Mouse (Mus musculus): Measurements from ENCODE around the gene Lysmd2. TPM values are rescaled to one million over a fixed set of nuclear protein-coding genes. Genes with fewer than 3 reads are reported as not detected.
"Not testable (repeated sequence)": the region's sequence is repeated elsewhere in the genome, so short reads cannot be mapped to it uniquely, and the experiment has no call there.

Lysmd2 gene
- polyA plus RNA-seq, 1 experiment from 2014 or later, result 30.0 TPM

- Histone ChIP-seq H3K4me3 (ENCODE audit: low read depth, low read length) (no peak overlapping the region), H3K9me3 (ENCODE audit: low read depth, low read length) (no peaks in the 10 kb centered on the region), H3K4me1 (ENCODE audit: insufficient read depth) (no peaks in the 10 kb centered on the region), H3K27me3 (ENCODE audit: insufficient read depth, low read length) (no peaks in the 10 kb centered on the region), H3K9ac (no peak overlapping the region), H3K36me3 (ENCODE audit: insufficient read depth) (no peaks in the 10 kb centered on the region), H3K27ac (ENCODE audit: low read depth) (no peak overlapping the region), H3K4me2 (no peak overlapping the region)
- no peak for TF ChIP-seq CTCF (IDR thresholded peaks at IDR 0.05; ENCODE audit: low read depth)
- DNase-seq, result peak; percentile 28
- no peak for ATAC-seq (ENCODE audit: insufficient read depth)
- 58% methylated on average over 8 of the region's 8 CpGs for WGBS
Observed at GRCm38 (mm10) chr9:75630823-75631454, 5.4 kb downstream of the Lysmd2 start.

GRCm38 (mm10) chr9:75632111-75632510, 6.6 kb downstream of the Lysmd2 start:
- 39% methylated on average over 10 of the region's 10 CpGs for WGBS
- H3K9me3 ChIP-seq (ENCODE audit: low read depth, low read length), result no peaks in the 10 kb centered on the region
- H3K4me3 ChIP-seq (ENCODE audit: low read depth, low read length), result no peak overlapping the region
- no peak overlapping the region; the same call in 1 of the 2 replicates for H3K27ac ChIP-seq (ENCODE audit: low read depth)
- H3K4me1 ChIP-seq (ENCODE audit: insufficient read depth), result no peaks in the 10 kb centered on the region
- 0 out of 2 replicates have a peak, but pooled peaks cover 2% of the 10 kb centered on the region for H3K36me3 ChIP-seq (ENCODE audit: insufficient read depth)
- ATAC-seq (ENCODE audit: insufficient read depth), result no peak
- peak; percentile 19 for DNase-seq
- H3K27me3 ChIP-seq (ENCODE audit: insufficient read depth, low read length), result no peaks in the 10 kb centered on the region
- no peak overlapping the region for H3K4me2 ChIP-seq
- no peak for TF ChIP-seq CTCF (IDR thresholded peaks at IDR 0.05; ENCODE audit: low read depth)
- no peak overlapping the region for H3K9ac ChIP-seq

- Histone ChIP-seq H3K27me3 (ENCODE audit: insufficient read depth, low read length) (no peaks in the 10 kb centered on the region), H3K4me2 (no peak overlapping the region), H3K27ac (ENCODE audit: low read depth) (no peak overlapping the region), H3K4me3 (ENCODE audit: low read depth, low read length) (no peak overlapping the region), H3K4me1 (ENCODE audit: insufficient read depth) (no peaks in the 10 kb centered on the region), H3K36me3 (ENCODE audit: insufficient read depth) (0 out of 2 replicates have a peak, but pooled peaks cover 3% of the 10 kb centered on the region), H3K9me3 (ENCODE audit: low read depth, low read length) (no peaks in the 10 kb centered on the region), H3K9ac (no peak overlapping the region)
- DNase-seq (peak; percentile 62), ATAC-seq (ENCODE audit: insufficient read depth) (0 out of 2 replicates have a peak, but pooled peaks have one; percentile 19)
- peak; percentile 64 for TF ChIP-seq CTCF (IDR thresholded peaks at IDR 0.05; ENCODE audit: low read depth)
- WGBS, result 22% methylated on average over 1 of the region's 1 CpGs
Observed at GRCm38 (mm10) chr9:75632902-75633301, 7.4 kb downstream of the Lysmd2 start.

GRCm38 (mm10) chr9:75633603-75634002, 8.1 kb downstream of the Lysmd2 start:
- Histone ChIP-seq H3K36me3 (ENCODE audit: insufficient read depth) (0 out of 2 replicates have a peak, but pooled peaks cover 3% of the 10 kb centered on the region), H3K27me3 (ENCODE audit: insufficient read depth, low read length) (no peaks in the 10 kb centered on the region), H3K4me1 (ENCODE audit: insufficient read depth) (no peaks in the 10 kb centered on the region), H3K9me3 (ENCODE audit: low read depth, low read length) (no peaks in the 10 kb centered on the region), H3K27ac (ENCODE audit: low read depth) (no peak overlapping the region), H3K9ac (no peak overlapping the region), H3K4me2 (no peak overlapping the region), H3K4me3 (ENCODE audit: low read depth, low read length) (no peak overlapping the region)
- DNase-seq (no peak), ATAC-seq (ENCODE audit: insufficient read depth) (no peak)
- WGBS, result 85% methylated on average over 8 of the region's 8 CpGs
- TF ChIP-seq CTCF (IDR thresholded peaks at IDR 0.05; ENCODE audit: low read depth), result no peak

GRCm38 (mm10) chr9:75634226-75634625, 8.7 kb downstream of the Lysmd2 start:
- Histone ChIP-seq H3K36me3 (ENCODE audit: insufficient read depth) (0 out of 2 replicates have a peak, but pooled peaks cover 3% of the 10 kb centered on the region), H3K4me1 (ENCODE audit: insufficient read depth) (no peaks in the 10 kb centered on the region), H3K4me3 (ENCODE audit: low read depth, low read length) (no peak overlapping the region), H3K27ac (ENCODE audit: low read depth) (no peak overlapping the region), H3K4me2 (no peak overlapping the region), H3K9ac (no peak overlapping the region), H3K9me3 (ENCODE audit: low read depth, low read length) (no peaks in the 10 kb centered on the region), H3K27me3 (ENCODE audit: insufficient read depth, low read length) (no peaks in the 10 kb centered on the region)
- WGBS, result 85% methylated on average over 4 of the region's 4 CpGs
- TF ChIP-seq CTCF (IDR thresholded peaks at IDR 0.05; ENCODE audit: low read depth), result no peak
- ATAC-seq (ENCODE audit: insufficient read depth) (no peak), DNase-seq (no peak)

- no peak for ATAC-seq (ENCODE audit: insufficient read depth)
- Histone ChIP-seq H3K4me1 (ENCODE audit: insufficient read depth) (no peaks in the 10 kb centered on the region), H3K27me3 (ENCODE audit: insufficient read depth, low read length) (no peaks in the 10 kb centered on the region), H3K36me3 (ENCODE audit: insufficient read depth) (no peaks in the 10 kb centered on the region), H3K27ac (ENCODE audit: low read depth) (no peak overlapping the region), H3K9ac (no peak overlapping the region), H3K9me3 (ENCODE audit: low read depth, low read length) (no peaks in the 10 kb centered on the region), H3K4me2 (no peak overlapping the region), H3K4me3 (ENCODE audit: low read depth, low read length) (no peak overlapping the region)
- no peak for TF ChIP-seq CTCF (IDR thresholded peaks at IDR 0.05; ENCODE audit: low read depth)
- WGBS, result 25% methylated on average over 3 of the region's 3 CpGs
- DNase-seq, result no peak
Observed at GRCm38 (mm10) chr9:75645405-75645804, 19.9 kb downstream of the Lysmd2 start.

GRCm38 (mm10) chr9:75653981-75654911, 28.7 kb downstream of the Lysmd2 start:
- H3K27me3 ChIP-seq (ENCODE audit: insufficient read depth, low read length), result no peaks in the 10 kb centered on the region

GRCm38 (mm10) chr9:75656456-75656855, 30.9 kb downstream of the Lysmd2 start:
- not testable (repeated sequence) for H3K4me2 ChIP-seq; H3K9me3 ChIP-seq (ENCODE audit: low read depth, low read length); DNase-seq; ATAC-seq (ENCODE audit: insufficient read depth); H3K4me3 ChIP-seq (ENCODE audit: low read depth, low read length); H3K36me3 ChIP-seq (ENCODE audit: insufficient read depth); H3K27me3 ChIP-seq (ENCODE audit: insufficient read depth, low read length); H3K27ac ChIP-seq (ENCODE audit: low read depth); H3K4me1 ChIP-seq (ENCODE audit: insufficient read depth); H3K9ac ChIP-seq
- 77% methylated on average over 3 of the region's 3 CpGs for WGBS

More at GRCm38 (mm10) chr9:75653981-75654911, 28.7 kb downstream of the Lysmd2 start:
- Histone ChIP-seq H3K27ac (ENCODE audit: low read depth) (no peak overlapping the region; the same call in 1 of the 2 replicates), H3K36me3 (ENCODE audit: insufficient read depth) (no peaks in the 10 kb centered on the region), H3K9me3 (ENCODE audit: low read depth, low read length) (no peaks in the 10 kb centered on the region), H3K9ac (no peak overlapping the region), H3K4me3 (ENCODE audit: low read depth, low read length) (no peak overlapping the region), H3K4me2 (no peak overlapping the region), H3K4me1 (ENCODE audit: insufficient read depth) (no peaks in the 10 kb centered on the region; the same call in 1 of the 2 replicates)
- DNase-seq, result peak; percentile 58
- no peak for TF ChIP-seq CTCF (IDR thresholded peaks at IDR 0.05; ENCODE audit: low read depth)
- ATAC-seq (ENCODE audit: insufficient read depth), result peak; percentile 68; the same call in 1 of the 2 replicates
- WGBS, result 6% methylated on average over 12 of the region's 12 CpGs

Measured in lung, embryonic 14.5 days (tissue).